Mouse (Mus musculus) left cerebral cortex, adult 2 months (tissue): ENCODE measurements around the gene Gm28230. TPM values are rescaled to one million over a fixed set of nuclear protein-coding genes. Genes with fewer than 3 reads are reported as not detected.

Experiments used
- DNase-seq, 2 experiments: peaks; one replicate each; pipeline ENCODE4 v3.0.0; 2021 to 2022; ENCODE audit warnings: low spot score in 2 of 2, mixed read lengths in 1 of 2; ENCODE audit errors: extremely low spot score in 1 of 2
- H3K27ac ChIP-seq: fragments of 200-600 bp; 2 replicates; pipeline ENCODE4 v1.8.1; 2022
- H3K4me3 ChIP-seq: fragments of 200-600 bp; 2 replicates; pipeline ENCODE4 v1.8.1; 2022
- CTCF ChIP-seq: fragments of 200-600 bp; IDR thresholded peaks from 2 replicates; pipeline ENCODE4 v1.8.1; 2022; ENCODE audit warnings: antibody characterized with exemption, mild to moderate bottlenecking, moderate library complexity
- intact Hi-C: fragments of 180-260 bp; cut with DNase I; formaldehyde crosslinking; loops from one replicate; pipeline ENCODE4 v1.15.1; 2025
- total RNA-seq, 2 experiments: library from RNA; stranded (reverse); gene quantifications; 2 replicates each; pipeline ENCODE4 v1.2.3; 2021

The Gm28230 gene
- total RNA-seq, 2 experiments from 2014 or later = not detected

- intact Hi-C loops = loop anchor here (5.0 kb wide), 1 partner anchor 33 kb away; no protein-coding TSS in a partner anchor
- Histone ChIP-seq H3K27ac (no peak overlapping the region), H3K4me3 (no peak overlapping the region)
- DNase-seq = no peak
- TF ChIP-seq CTCF = no peak
Observed at GRCm38 (mm10) chr2:74740311-74741091, 14.0 kb downstream of the Gm28230 start.

- DNase-seq = no peak
- intact Hi-C loops = loop anchor here (5.0 kb wide), 1 partner anchor 34 kb away; no protein-coding TSS in a partner anchor
- H3K27ac ChIP-seq = no peak overlapping the region
- no peak for TF ChIP-seq CTCF
- H3K4me3 ChIP-seq = no peak overlapping the region
Observed at GRCm38 (mm10) chr2:74741252-74741978, 14.9 kb downstream of the Gm28230 start.

GRCm38 (mm10) chr2:74741979-74742277, 15.4 kb downstream of the Gm28230 start:
- TF ChIP-seq CTCF = no peak
- Histone ChIP-seq H3K4me3 (no peak overlapping the region), H3K27ac (no peak overlapping the region)
- no peak for DNase-seq
- intact Hi-C loops = loop anchor here (5.0 kb wide), 1 partner anchor 35 kb away; no protein-coding TSS in a partner anchor

- no peak for DNase-seq
- no peak overlapping the region for H3K27ac ChIP-seq
- no peak for TF ChIP-seq CTCF
- H3K4me3 ChIP-seq = no peak overlapping the region
- intact Hi-C loops = loop anchor here (5.0 kb wide), 1 partner anchor 93 kb away; no protein-coding TSS in a partner anchor
Observed at GRCm38 (mm10) chr2:74745540-74746297, 19.2 kb downstream of the Gm28230 start.

GRCm38 (mm10) chr2:74746298-74746921, 19.9 kb downstream of the Gm28230 start:
- no peak for DNase-seq
- intact Hi-C loops = loop anchor here (5.0 kb wide), 1 partner anchor 94 kb away; no protein-coding TSS in a partner anchor
- TF ChIP-seq CTCF = no peak
- Histone ChIP-seq H3K27ac (no peak overlapping the region), H3K4me3 (no peak overlapping the region)

GRCm38 (mm10) chr2:74747006-74747405, 20.5 kb downstream of the Gm28230 start:
- intact Hi-C loops = loop anchor here (5.0 kb wide), 1 partner anchor 95 kb away; no protein-coding TSS in a partner anchor
- TF ChIP-seq CTCF = no peak
- H3K27ac ChIP-seq = no peak overlapping the region
- DNase-seq = no peak
- no peak overlapping the region for H3K4me3 ChIP-seq

- no peak for TF ChIP-seq CTCF
- DNase-seq = no peak
- Histone ChIP-seq H3K27ac (no peak overlapping the region), H3K4me3 (no peak overlapping the region)
- intact Hi-C loops = loop anchor here (5.0 kb wide), 1 partner anchor 95 kb away; no protein-coding TSS in a partner anchor
Observed at GRCm38 (mm10) chr2:74747661-74748141, 21.2 kb downstream of the Gm28230 start.

GRCm38 (mm10) chr2:74748436-74748995, 22.0 kb downstream of the Gm28230 start:
- no peak for TF ChIP-seq CTCF
- intact Hi-C loops = loop anchor here (5.0 kb wide), 1 partner anchor 96 kb away; no protein-coding TSS in a partner anchor
- no peak overlapping the region for H3K27ac ChIP-seq

GRCm38 (mm10) chr2:74749337-74750121, 23.0 kb downstream of the Gm28230 start:
- DNase-seq = no peak
- H3K4me3 ChIP-seq = no peak overlapping the region
- no peak overlapping the region for H3K27ac ChIP-seq

More at GRCm38 (mm10) chr2:74748436-74748995, 22.0 kb downstream of the Gm28230 start:
- H3K4me3 ChIP-seq = no peak overlapping the region
- DNase-seq = no peak

GRCm38 (mm10) chr2:74750731-74751250, 24.3 kb downstream of the Gm28230 start:
- DNase-seq = no peak
- Histone ChIP-seq H3K27ac (no peak overlapping the region), H3K4me3 (no peak overlapping the region)
- intact Hi-C loops = no loop called here
- no peak for TF ChIP-seq CTCF

More at GRCm38 (mm10) chr2:74749337-74750121, 23.0 kb downstream of the Gm28230 start:
- no peak for TF ChIP-seq CTCF
- intact Hi-C loops = loop anchor here (5.0 kb wide), 1 partner anchor 97 kb away; no protein-coding TSS in a partner anchor
